Mouse (Mus musculus): ENCODE measurements at regions not wholly inside any gene's neighbourhood (a gene's known extent, or its start where the extent isn't known, plus 50 kb on each side); places are given as distances from the start of the nearest gene placed in this dataset.

- TF ChIP-seq EP300 (IDR thresholded peaks at IDR 0.05; ENCODE audit: insufficient read depth, low read depth, low read length), result no peak
- no peak for TF ChIP-seq POLR2A (IDR thresholded peaks at IDR 0.05; ENCODE audit: insufficient read depth, low read length)
- no peak for TF ChIP-seq CTCF (IDR thresholded peaks at IDR 0.05; ENCODE audit: low read depth, low read length)
- Histone ChIP-seq H3K4me3 (ENCODE audit: low read depth, low read length) (no peak overlapping the region), H3K27me3 (ENCODE audit: control insufficient read depth, insufficient read depth, low read length, poor library complexity, severe bottlenecking) (no peaks in the 10 kb centered on the region), H3K4me1 (ENCODE audit: control insufficient read depth, insufficient read depth, low read length) (peaks cover 3% of the 10 kb centered on the region), H3K9ac (ENCODE audit: low read depth, poor library complexity, severe bottlenecking) (no peak overlapping the region), H3K9me3 (replicated peaks; ENCODE audit: control insufficient read depth, insufficient read depth, low read length, poor library complexity, severe bottlenecking) (no peaks in the 10 kb centered on the region), H3K36me3 (ENCODE audit: control insufficient read depth, insufficient read depth, low read length, poor library complexity, severe bottlenecking) (no peaks in the 10 kb centered on the region), H3K27ac (ENCODE audit: insufficient read depth, low read length) (no peak overlapping the region)
Measured at GRCm38 (mm10) chr13:57316211-57317005, 420.6 kb upstream of the Trpc7 start.

- peaks cover 3% of the 10 kb centered on the region for H3K4me1 ChIP-seq (ENCODE audit: control insufficient read depth, insufficient read depth, low read length)
- no peaks in the 10 kb centered on the region for H3K36me3 ChIP-seq (ENCODE audit: control insufficient read depth, insufficient read depth, low read length, poor library complexity, severe bottlenecking)
- no peak overlapping the region for H3K9ac ChIP-seq (ENCODE audit: low read depth, poor library complexity, severe bottlenecking)
- H3K4me3 ChIP-seq (ENCODE audit: low read depth, low read length), result no peak overlapping the region
- no peaks in the 10 kb centered on the region for H3K27me3 ChIP-seq (ENCODE audit: control insufficient read depth, insufficient read depth, low read length, poor library complexity, severe bottlenecking)
- H3K27ac ChIP-seq (ENCODE audit: insufficient read depth, low read length), result no peak overlapping the region
- H3K9me3 ChIP-seq (replicated peaks; ENCODE audit: control insufficient read depth, insufficient read depth, low read length, poor library complexity, severe bottlenecking), result no peaks in the 10 kb centered on the region; the same call in 1 of the 2 replicates
- TF ChIP-seq POLR2A (IDR thresholded peaks at IDR 0.05; ENCODE audit: insufficient read depth, low read length) (no peak), EP300 (IDR thresholded peaks at IDR 0.05; ENCODE audit: insufficient read depth, low read depth, low read length) (no peak), CTCF (IDR thresholded peaks at IDR 0.05; ENCODE audit: low read depth, low read length) (no peak)
Measured at GRCm38 (mm10) chr13:57314512-57314911, 418.7 kb upstream of the Trpc7 start.

- no peak overlapping the region for H3K27ac ChIP-seq (ENCODE audit: insufficient read depth, low read length)
- H3K9me3 ChIP-seq (replicated peaks; ENCODE audit: control insufficient read depth, insufficient read depth, low read length, poor library complexity, severe bottlenecking), result no peaks in the 10 kb centered on the region; the same call in 1 of the 2 replicates
- peaks cover 3% of the 10 kb centered on the region for H3K4me1 ChIP-seq (ENCODE audit: control insufficient read depth, insufficient read depth, low read length)
- H3K36me3 ChIP-seq (ENCODE audit: control insufficient read depth, insufficient read depth, low read length, poor library complexity, severe bottlenecking), result no peaks in the 10 kb centered on the region
- no peak overlapping the region for H3K4me3 ChIP-seq (ENCODE audit: low read depth, low read length)
- H3K27me3 ChIP-seq (ENCODE audit: control insufficient read depth, insufficient read depth, low read length, poor library complexity, severe bottlenecking), result no peaks in the 10 kb centered on the region
- H3K9ac ChIP-seq (ENCODE audit: low read depth, poor library complexity, severe bottlenecking), result no peak overlapping the region
- TF ChIP-seq EP300 (IDR thresholded peaks at IDR 0.05; ENCODE audit: insufficient read depth, low read depth, low read length), result no peak
- no peak for TF ChIP-seq CTCF (IDR thresholded peaks at IDR 0.05; ENCODE audit: low read depth, low read length)
- no peak for TF ChIP-seq POLR2A (IDR thresholded peaks at IDR 0.05; ENCODE audit: insufficient read depth, low read length)
Measured at GRCm38 (mm10) chr13:57313731-57314130, 417.9 kb upstream of the Trpc7 start.

- Histone ChIP-seq H3K4me3 (ENCODE audit: low read depth, low read length) (no peak overlapping the region), H3K9me3 (replicated peaks; ENCODE audit: control insufficient read depth, insufficient read depth, low read length, poor library complexity, severe bottlenecking) (no peaks in the 10 kb centered on the region; the same call in 1 of the 2 replicates), H3K27me3 (ENCODE audit: control insufficient read depth, insufficient read depth, low read length, poor library complexity, severe bottlenecking) (no peaks in the 10 kb centered on the region), H3K36me3 (ENCODE audit: control insufficient read depth, insufficient read depth, low read length, poor library complexity, severe bottlenecking) (no peaks in the 10 kb centered on the region), H3K27ac (ENCODE audit: insufficient read depth, low read length) (no peak overlapping the region), H3K4me1 (ENCODE audit: control insufficient read depth, insufficient read depth, low read length) (peaks cover 3% of the 10 kb centered on the region), H3K9ac (ENCODE audit: low read depth, poor library complexity, severe bottlenecking) (no peak overlapping the region)
- TF ChIP-seq CTCF (IDR thresholded peaks at IDR 0.05; ENCODE audit: low read depth, low read length) (no peak), POLR2A (IDR thresholded peaks at IDR 0.05; ENCODE audit: insufficient read depth, low read length) (no peak), EP300 (IDR thresholded peaks at IDR 0.05; ENCODE audit: insufficient read depth, low read depth, low read length) (no peak)
Measured at GRCm38 (mm10) chr13:57311235-57311634, 415.4 kb upstream of the Trpc7 start.

GRCm38 (mm10) chr13:57309618-57310017 is 413.8 kb upstream of the Trpc7 start:
- no peak overlapping the region for H3K9ac ChIP-seq (ENCODE audit: low read depth, poor library complexity, severe bottlenecking)
- H3K4me3 ChIP-seq (ENCODE audit: low read depth, low read length), result no peak overlapping the region
- H3K9me3 ChIP-seq (replicated peaks; ENCODE audit: control insufficient read depth, insufficient read depth, low read length, poor library complexity, severe bottlenecking), result no peaks in the 10 kb centered on the region; the same call in 1 of the 2 replicates
- TF ChIP-seq EP300 (IDR thresholded peaks at IDR 0.05; ENCODE audit: insufficient read depth, low read depth, low read length) (no peak), CTCF (IDR thresholded peaks at IDR 0.05; ENCODE audit: low read depth, low read length) (no peak), POLR2A (IDR thresholded peaks at IDR 0.05; ENCODE audit: insufficient read depth, low read length) (no peak)
- H3K27me3 ChIP-seq (ENCODE audit: control insufficient read depth, insufficient read depth, low read length, poor library complexity, severe bottlenecking), result no peaks in the 10 kb centered on the region; the same call in 1 of the 2 replicates
- H3K27ac ChIP-seq (ENCODE audit: insufficient read depth, low read length), result no peak overlapping the region
- peaks cover 3% of the 10 kb centered on the region for H3K4me1 ChIP-seq (ENCODE audit: control insufficient read depth, insufficient read depth, low read length)
- no peaks in the 10 kb centered on the region for H3K36me3 ChIP-seq (ENCODE audit: control insufficient read depth, insufficient read depth, low read length, poor library complexity, severe bottlenecking)
